Mouse (Mus musculus): ENCODE results near the gene Cobl. TPM values are rescaled to one million over a fixed set of nuclear protein-coding genes. Genes with fewer than 3 reads are reported as not detected.

Cobl gene
- polyA plus RNA-seq, 1 experiment from 2014 or later = 1.1 TPM

- no peak overlapping the region for H3K9ac ChIP-seq (ENCODE audit: low read length)
- ATAC-seq (ENCODE audit: insufficient number of reproducible peaks, low FRiP score, low TSS enrichment, low read depth) (no peak), DNase-seq (ENCODE audit: low spot score) (no peak)
- H3K4me2 ChIP-seq (ENCODE audit: low read depth, severe bottlenecking) = no peak overlapping the region
- H3K9me3 ChIP-seq (ENCODE audit: control insufficient read depth, low read length) = no peaks in the 10 kb centered on the region
- no peak overlapping the region for H3K27ac ChIP-seq (replicated peaks; ENCODE audit: low read depth, low read length)
- no peaks in the 10 kb centered on the region for H3K36me3 ChIP-seq (ENCODE audit: control insufficient read depth, insufficient read depth, low read length)
- H3K4me1 ChIP-seq (ENCODE audit: control insufficient read depth, insufficient read depth, low read length) = no peaks in the 10 kb centered on the region
- no peak overlapping the region for H3K4me3 ChIP-seq (ENCODE audit: low read depth, low read length)
- WGBS = 91% methylated on average over 7 of the region's 7 CpGs
- H3K27me3 ChIP-seq (ENCODE audit: control insufficient read depth, insufficient read depth, low read length) = no peaks in the 10 kb centered on the region
Measured at GRCm38 (mm10) chr11:12416899-12417298, 47.9 kb downstream of the Cobl start.

DNA sequence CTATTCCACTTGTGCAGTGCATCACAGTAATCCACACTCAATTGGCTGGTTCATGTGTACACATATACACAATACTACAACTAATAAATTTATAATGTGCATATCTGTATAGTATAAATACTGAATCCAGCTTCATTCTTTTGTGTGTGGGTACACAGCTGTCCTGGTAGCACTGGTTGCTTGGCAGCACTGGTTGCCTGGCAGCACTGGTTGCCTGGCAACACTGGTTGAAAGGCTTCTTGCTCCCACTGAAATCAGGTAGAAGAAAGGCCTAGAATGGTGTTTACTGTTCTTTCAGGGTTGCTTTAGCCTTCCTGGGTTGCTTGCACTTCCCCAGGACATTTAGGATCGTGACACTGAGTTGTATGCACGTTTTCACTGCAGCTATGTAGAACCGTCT, 49.4 kb downstream of the Cobl start:
- Histone ChIP-seq H3K4me3 (ENCODE audit: low read depth, low read length) (no peak overlapping the region), H3K4me2 (ENCODE audit: low read depth, severe bottlenecking) (no peak overlapping the region), H3K27me3 (ENCODE audit: control insufficient read depth, insufficient read depth, low read length) (no peaks in the 10 kb centered on the region), H3K9me3 (ENCODE audit: control insufficient read depth, low read length) (no peaks in the 10 kb centered on the region), H3K36me3 (ENCODE audit: control insufficient read depth, insufficient read depth, low read length) (no peaks in the 10 kb centered on the region), H3K27ac (replicated peaks; ENCODE audit: low read depth, low read length) (no peak overlapping the region), H3K4me1 (ENCODE audit: control insufficient read depth, insufficient read depth, low read length) (no peaks in the 10 kb centered on the region), H3K9ac (ENCODE audit: low read length) (no peak overlapping the region)
- WGBS = 85% methylated on average over 3 of the region's 3 CpGs
- ATAC-seq (ENCODE audit: insufficient number of reproducible peaks, low FRiP score, low TSS enrichment, low read depth) (no peak), DNase-seq (ENCODE audit: low spot score) (no peak)

DNA sequence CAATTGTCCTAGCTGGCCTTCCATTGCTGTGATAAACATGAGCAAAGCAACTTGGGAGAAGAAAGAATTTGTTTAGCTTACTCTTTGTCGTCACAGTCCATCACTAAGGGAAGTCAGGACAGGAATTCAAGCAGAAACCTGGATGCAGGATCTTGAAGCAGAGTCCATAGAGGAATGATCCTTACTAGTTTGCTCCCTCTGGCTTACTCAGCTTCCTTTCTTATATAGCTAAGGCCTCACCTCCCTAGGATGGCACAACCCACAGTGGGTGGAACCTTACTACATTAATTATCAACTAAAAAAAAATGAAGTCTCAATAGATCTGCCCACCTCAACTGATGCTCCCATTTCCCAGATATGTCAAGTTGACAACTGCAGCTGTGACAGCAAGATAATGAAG, 52.8 kb downstream of the Cobl start:
- no peak for DNase-seq (ENCODE audit: low spot score)
- 70% methylated on average over 1 of the region's 1 CpGs for WGBS
- no peaks in the 10 kb centered on the region for H3K4me1 ChIP-seq (ENCODE audit: control insufficient read depth, insufficient read depth, low read length)
- H3K4me2 ChIP-seq (ENCODE audit: low read depth, severe bottlenecking) = no peak overlapping the region
- no peaks in the 10 kb centered on the region for H3K9me3 ChIP-seq (ENCODE audit: control insufficient read depth, low read length)
- no peak overlapping the region for H3K9ac ChIP-seq (ENCODE audit: low read length)
- H3K27ac ChIP-seq (replicated peaks; ENCODE audit: low read depth, low read length) = no peak overlapping the region
- H3K27me3 ChIP-seq (ENCODE audit: control insufficient read depth, insufficient read depth, low read length) = no peaks in the 10 kb centered on the region
- H3K4me3 ChIP-seq (ENCODE audit: low read depth, low read length) = no peak overlapping the region
- no peaks in the 10 kb centered on the region for H3K36me3 ChIP-seq (ENCODE audit: control insufficient read depth, insufficient read depth, low read length)
- no peak for ATAC-seq (ENCODE audit: insufficient number of reproducible peaks, low FRiP score, low TSS enrichment, low read depth)

DNA sequence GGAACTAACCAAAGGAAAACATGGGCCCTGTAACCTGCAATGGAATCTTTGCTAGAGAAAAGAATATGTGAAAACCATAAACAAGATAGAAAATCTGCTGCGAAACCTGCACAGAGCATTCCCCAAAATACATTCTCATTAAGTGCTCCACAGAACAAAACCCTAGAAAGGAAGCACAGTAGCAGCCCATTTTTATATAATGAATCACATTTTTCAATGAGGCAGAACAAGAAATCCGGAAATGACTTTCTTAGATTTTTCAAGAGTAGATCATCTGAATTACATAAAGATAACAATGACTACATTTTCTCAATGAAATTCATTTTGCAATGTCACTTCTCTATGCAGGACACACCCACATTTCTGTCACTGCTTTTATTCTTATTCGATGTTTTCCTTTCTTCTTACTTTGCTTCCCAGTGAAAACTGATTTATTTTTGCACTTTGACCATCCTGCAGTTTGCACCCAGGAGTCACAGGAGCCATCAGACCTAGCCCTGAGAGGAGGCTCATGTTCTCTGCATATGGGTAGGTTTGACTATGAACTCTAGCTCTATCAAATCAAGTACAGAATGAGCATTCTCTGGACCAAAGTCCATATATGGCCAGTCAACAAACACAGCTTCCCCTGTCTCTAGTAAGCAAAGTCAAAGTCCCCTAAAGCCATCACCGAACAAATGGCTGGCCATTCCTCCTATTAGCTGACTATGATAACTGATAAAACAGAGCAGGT, 53.5 kb downstream of the Cobl start:
- 89% methylated on average over 4 of the region's 4 CpGs for WGBS
- no peaks in the 10 kb centered on the region for H3K36me3 ChIP-seq (ENCODE audit: control insufficient read depth, insufficient read depth, low read length)
- no peaks in the 10 kb centered on the region for H3K27me3 ChIP-seq (ENCODE audit: control insufficient read depth, insufficient read depth, low read length)
- no peak overlapping the region for H3K27ac ChIP-seq (replicated peaks; ENCODE audit: low read depth, low read length)
- DNase-seq (ENCODE audit: low spot score) (no peak), ATAC-seq (ENCODE audit: insufficient number of reproducible peaks, low FRiP score, low TSS enrichment, low read depth) (no peak)
- no peaks in the 10 kb centered on the region for H3K9me3 ChIP-seq (ENCODE audit: control insufficient read depth, low read length)
- no peak overlapping the region for H3K4me3 ChIP-seq (ENCODE audit: low read depth, low read length)
- no peak overlapping the region for H3K4me2 ChIP-seq (ENCODE audit: low read depth, severe bottlenecking)
- no peaks in the 10 kb centered on the region for H3K4me1 ChIP-seq (ENCODE audit: control insufficient read depth, insufficient read depth, low read length)
- no peak overlapping the region for H3K9ac ChIP-seq (ENCODE audit: low read length)

DNA sequence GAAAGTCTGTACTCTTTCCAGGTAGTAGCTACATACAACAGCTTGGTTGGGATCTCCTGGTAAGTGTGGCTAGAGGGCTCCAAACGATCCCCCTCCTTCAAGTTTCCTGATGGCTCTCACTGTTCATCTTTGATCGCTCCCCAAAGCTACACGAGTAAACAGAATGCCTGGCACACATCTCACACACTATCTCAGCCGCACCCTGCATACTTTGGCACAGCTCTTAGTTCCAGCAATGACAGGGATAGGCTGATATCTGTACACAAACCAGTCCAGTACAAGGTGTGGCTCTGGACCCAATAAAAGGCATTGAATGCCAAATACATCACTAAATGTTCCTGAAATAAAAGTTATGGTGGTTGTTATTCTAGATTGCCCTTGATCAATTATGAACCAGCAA, 55.3 kb downstream of the Cobl start:
- DNase-seq (ENCODE audit: low spot score) = no peak
- no peak overlapping the region for H3K27ac ChIP-seq (replicated peaks; ENCODE audit: low read depth, low read length)
- H3K9me3 ChIP-seq (ENCODE audit: control insufficient read depth, low read length) = no peaks in the 10 kb centered on the region
- ATAC-seq (ENCODE audit: insufficient number of reproducible peaks, low FRiP score, low TSS enrichment, low read depth) = no peak
- H3K4me2 ChIP-seq (ENCODE audit: low read depth, severe bottlenecking) = no peak overlapping the region
- no peaks in the 10 kb centered on the region for H3K36me3 ChIP-seq (ENCODE audit: control insufficient read depth, insufficient read depth, low read length)
- H3K9ac ChIP-seq (ENCODE audit: low read length) = no peak overlapping the region
- no peaks in the 10 kb centered on the region for H3K27me3 ChIP-seq (ENCODE audit: control insufficient read depth, insufficient read depth, low read length)
- H3K4me1 ChIP-seq (ENCODE audit: control insufficient read depth, insufficient read depth, low read length) = no peaks in the 10 kb centered on the region
- no peak overlapping the region for H3K4me3 ChIP-seq (ENCODE audit: low read depth, low read length)
- 86% methylated on average over 4 of the region's 4 CpGs for WGBS

DNA sequence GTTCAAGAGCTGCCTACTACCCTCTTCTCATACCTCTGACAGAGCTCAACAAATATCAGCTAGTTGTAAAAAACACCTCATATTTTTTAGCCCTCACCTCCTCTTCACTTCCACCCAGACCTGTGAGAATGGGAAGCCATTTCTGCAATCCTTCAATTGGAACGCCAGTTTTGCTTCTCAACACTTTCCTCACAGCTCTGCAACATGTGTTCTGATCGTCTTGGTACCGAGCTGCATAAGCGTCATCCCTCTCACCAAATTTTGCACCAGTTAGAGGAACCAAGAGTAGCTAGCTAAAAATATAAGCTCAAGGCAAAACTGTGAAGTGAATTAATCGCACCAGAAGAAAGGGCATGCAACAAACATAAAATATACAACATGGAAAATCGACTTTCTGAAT, 56.9 kb downstream of the Cobl start:
- H3K4me3 ChIP-seq (ENCODE audit: low read depth, low read length) = no peak overlapping the region
- no peak overlapping the region for H3K27ac ChIP-seq (replicated peaks; ENCODE audit: low read depth, low read length)
- H3K9me3 ChIP-seq (ENCODE audit: control insufficient read depth, low read length) = no peaks in the 10 kb centered on the region
- H3K4me2 ChIP-seq (ENCODE audit: low read depth, severe bottlenecking) = no peak overlapping the region
- H3K27me3 ChIP-seq (ENCODE audit: control insufficient read depth, insufficient read depth, low read length) = no peaks in the 10 kb centered on the region
- 88% methylated on average over 6 of the region's 6 CpGs for WGBS
- no peaks in the 10 kb centered on the region for H3K4me1 ChIP-seq (ENCODE audit: control insufficient read depth, insufficient read depth, low read length)
- no peaks in the 10 kb centered on the region for H3K36me3 ChIP-seq (ENCODE audit: control insufficient read depth, insufficient read depth, low read length)
- DNase-seq (ENCODE audit: low spot score) (no peak), ATAC-seq (ENCODE audit: insufficient number of reproducible peaks, low FRiP score, low TSS enrichment, low read depth) (no peak)
- no peak overlapping the region for H3K9ac ChIP-seq (ENCODE audit: low read length)

DNA sequence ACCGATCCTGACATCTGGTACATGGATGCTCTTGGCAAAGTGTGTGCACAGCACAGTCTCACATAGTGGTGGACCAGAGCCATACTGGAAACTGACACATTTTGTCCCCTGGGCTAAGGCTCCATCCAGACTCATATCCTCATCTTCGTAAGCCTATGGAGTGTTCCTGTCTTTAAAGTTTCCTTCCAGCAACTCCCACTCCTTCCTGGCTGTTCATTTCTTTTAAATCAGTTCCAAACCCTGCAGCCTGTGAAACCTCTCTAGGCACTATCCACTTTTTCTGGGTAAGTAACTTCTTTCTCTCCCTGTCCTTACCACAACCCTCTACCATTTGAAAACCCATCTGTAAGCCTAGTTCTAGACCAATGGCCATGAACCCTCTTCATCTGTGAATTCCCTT, 64.9 kb downstream of the Cobl start:
- DNase-seq (ENCODE audit: low spot score) (no peak), ATAC-seq (ENCODE audit: insufficient number of reproducible peaks, low FRiP score, low TSS enrichment, low read depth) (no peak)
- 98% methylated on average over 2 of the region's 2 CpGs for WGBS
- no peak overlapping the region for H3K27ac ChIP-seq (replicated peaks; ENCODE audit: low read depth, low read length)
- H3K4me3 ChIP-seq (ENCODE audit: low read depth, low read length) = no peak overlapping the region
- no peaks in the 10 kb centered on the region for H3K36me3 ChIP-seq (ENCODE audit: control insufficient read depth, insufficient read depth, low read length)
- H3K4me1 ChIP-seq (ENCODE audit: control insufficient read depth, insufficient read depth, low read length) = no peaks in the 10 kb centered on the region
- no peak overlapping the region for H3K9ac ChIP-seq (ENCODE audit: low read length)
- H3K4me2 ChIP-seq (ENCODE audit: low read depth, severe bottlenecking) = no peak overlapping the region
- no peaks in the 10 kb centered on the region for H3K27me3 ChIP-seq (ENCODE audit: control insufficient read depth, insufficient read depth, low read length)
- no peaks in the 10 kb centered on the region for H3K9me3 ChIP-seq (ENCODE audit: control insufficient read depth, low read length)

- H3K36me3 ChIP-seq (ENCODE audit: control insufficient read depth, insufficient read depth, low read length) = no peaks in the 10 kb centered on the region
- DNase-seq (ENCODE audit: low spot score) = no peak
- no peaks in the 10 kb centered on the region for H3K9me3 ChIP-seq (ENCODE audit: control insufficient read depth, low read length)
- H3K9ac ChIP-seq (ENCODE audit: low read length) = no peak overlapping the region
- no peak overlapping the region for H3K4me2 ChIP-seq (ENCODE audit: low read depth, severe bottlenecking)
- ATAC-seq (ENCODE audit: insufficient number of reproducible peaks, low FRiP score, low TSS enrichment, low read depth) = no peak
- H3K27ac ChIP-seq (replicated peaks; ENCODE audit: low read depth, low read length) = no peak overlapping the region
- no peaks in the 10 kb centered on the region for H3K27me3 ChIP-seq (ENCODE audit: control insufficient read depth, insufficient read depth, low read length)
- no peak overlapping the region for H3K4me3 ChIP-seq (ENCODE audit: low read depth, low read length)
- H3K4me1 ChIP-seq (ENCODE audit: control insufficient read depth, insufficient read depth, low read length) = no peaks in the 10 kb centered on the region
Measured at GRCm38 (mm10) chr11:12396196-12396595, 68.6 kb downstream of the Cobl start.

DNA sequence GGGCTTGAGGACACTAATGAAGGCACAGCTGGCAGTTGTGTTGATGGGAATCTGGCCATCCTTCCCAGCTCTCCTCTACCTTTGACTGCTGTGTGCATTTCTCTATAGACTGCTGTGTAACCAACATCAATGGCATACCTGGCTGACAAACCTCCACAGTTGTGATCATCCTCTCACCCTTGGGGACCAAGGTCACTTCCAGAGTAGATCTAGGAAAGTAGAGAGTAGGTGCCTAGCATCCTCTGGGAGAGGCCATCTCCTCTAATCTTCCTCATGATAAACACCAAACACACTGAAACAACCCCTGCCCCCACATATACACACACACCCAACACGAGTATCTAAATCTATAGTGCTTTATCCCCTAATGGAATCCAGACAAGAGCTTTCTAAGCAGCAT, 70.1 kb downstream of the Cobl start:
- Histone ChIP-seq H3K9me3 (ENCODE audit: control insufficient read depth, low read length) (no peaks in the 10 kb centered on the region), H3K9ac (ENCODE audit: low read length) (no peak overlapping the region), H3K4me1 (ENCODE audit: control insufficient read depth, insufficient read depth, low read length) (no peaks in the 10 kb centered on the region), H3K4me3 (ENCODE audit: low read depth, low read length) (no peak overlapping the region), H3K27me3 (ENCODE audit: control insufficient read depth, insufficient read depth, low read length) (no peaks in the 10 kb centered on the region), H3K27ac (replicated peaks; ENCODE audit: low read depth, low read length) (no peak overlapping the region), H3K4me2 (ENCODE audit: low read depth, severe bottlenecking) (no peak overlapping the region), H3K36me3 (ENCODE audit: control insufficient read depth, insufficient read depth, low read length) (no peaks in the 10 kb centered on the region)
- 56% methylated on average over 1 of the region's 1 CpGs for WGBS
- DNase-seq (ENCODE audit: low spot score) (no peak), ATAC-seq (ENCODE audit: insufficient number of reproducible peaks, low FRiP score, low TSS enrichment, low read depth) (no peak)

All from limb, embryonic 11.5 days (tissue).